Mouse (Mus musculus) kidney, postnatal 25 days (tissue): Measurements from ENCODE around the gene Plxna1.

Experiments used
- DNase-seq, 2 experiments: peaks; one replicate each; pipeline ENCODE4 v3.0.0; 2021; ENCODE audit warnings: mixed read lengths in 2 of 2

Plxna1 gene

DNA sequence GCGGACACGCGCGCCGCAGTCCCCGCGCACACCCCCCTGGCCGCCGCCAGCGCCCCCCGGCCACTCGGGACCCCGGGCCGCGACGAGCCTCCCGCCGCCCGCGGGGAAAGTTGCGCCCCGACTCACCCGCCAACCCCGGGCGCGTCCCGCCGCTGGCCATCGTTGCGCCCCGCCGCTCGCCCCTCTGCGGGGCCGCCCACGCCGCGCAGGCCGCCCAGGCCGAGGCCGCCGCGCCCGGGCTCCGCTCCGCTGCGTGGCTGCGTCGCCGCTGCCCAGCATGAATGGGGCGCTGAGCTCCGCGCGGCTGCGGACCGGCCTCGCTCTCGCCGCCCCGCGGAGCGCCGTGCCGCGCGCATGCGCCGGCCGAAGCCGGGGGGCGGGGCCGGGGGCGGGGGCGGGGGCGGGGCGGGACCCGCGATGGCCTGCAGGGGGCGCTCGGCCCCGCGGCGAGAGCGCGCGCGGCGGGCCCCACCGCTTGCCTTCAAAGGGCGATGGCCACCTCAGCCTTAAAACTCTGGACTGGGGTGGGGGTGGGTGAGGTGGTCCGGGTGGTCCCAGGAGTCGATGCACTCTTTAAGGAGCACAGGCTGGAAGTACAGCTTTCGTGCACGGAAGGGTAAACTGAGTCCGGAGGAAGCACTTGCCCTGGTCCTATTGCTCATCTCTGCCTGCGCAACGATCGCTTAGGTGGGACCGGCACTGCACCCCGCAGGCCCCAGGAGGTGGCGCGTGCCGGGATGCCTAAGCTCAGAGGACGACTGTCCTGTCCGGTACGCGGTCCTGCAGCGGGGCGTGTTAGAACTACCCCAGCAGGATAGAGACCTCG lies at the start of gene Plxna1:
TSS of gene Plxna1 (minus strand) at position 340 of the 826 bp plus-strand sequence.
- peak; percentile 53 to 77 for DNase-seq

DNA sequence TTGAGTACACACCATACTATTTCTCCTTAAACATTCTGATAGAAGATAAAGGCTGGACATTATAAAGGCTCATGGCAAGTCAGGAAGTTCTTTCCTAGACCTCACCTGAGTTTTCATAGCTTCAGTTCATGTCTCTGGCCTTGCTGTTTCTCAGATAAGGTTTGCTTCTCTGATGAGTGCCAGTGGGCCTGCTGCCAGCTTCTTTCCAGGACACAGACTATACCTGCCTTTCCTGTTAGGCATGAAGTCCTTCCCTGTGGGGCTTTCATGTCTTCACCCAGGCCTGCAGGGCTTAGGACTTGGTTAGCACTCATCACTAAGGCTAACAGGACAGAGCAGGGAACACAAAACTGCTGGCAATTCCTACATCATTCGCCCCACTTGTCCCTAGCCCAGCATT lies 46.6 kb upstream of the Plxna1 start:
- DNase-seq, result no peak

DNA sequence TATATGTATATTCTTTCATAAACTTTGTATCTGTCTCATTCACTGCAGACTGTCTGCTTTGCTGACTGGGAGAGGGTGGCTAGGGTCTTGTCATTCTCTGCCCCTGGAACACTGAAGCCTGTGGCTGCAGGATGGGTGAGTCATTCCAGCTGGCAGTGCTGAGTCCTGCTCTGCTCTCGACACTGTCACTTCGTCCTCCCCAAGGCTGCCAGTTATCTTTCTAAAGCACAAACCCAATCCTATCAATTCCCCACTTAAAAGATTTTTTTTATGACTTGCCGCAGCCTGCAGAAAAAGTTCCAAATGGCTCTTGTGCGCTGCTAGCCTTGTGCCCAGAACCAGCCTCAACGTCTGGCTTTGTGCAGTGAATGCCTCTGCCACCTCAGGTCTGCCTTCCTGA lies 45.8 kb upstream of the Plxna1 start:
- DNase-seq, result no peak

DNA sequence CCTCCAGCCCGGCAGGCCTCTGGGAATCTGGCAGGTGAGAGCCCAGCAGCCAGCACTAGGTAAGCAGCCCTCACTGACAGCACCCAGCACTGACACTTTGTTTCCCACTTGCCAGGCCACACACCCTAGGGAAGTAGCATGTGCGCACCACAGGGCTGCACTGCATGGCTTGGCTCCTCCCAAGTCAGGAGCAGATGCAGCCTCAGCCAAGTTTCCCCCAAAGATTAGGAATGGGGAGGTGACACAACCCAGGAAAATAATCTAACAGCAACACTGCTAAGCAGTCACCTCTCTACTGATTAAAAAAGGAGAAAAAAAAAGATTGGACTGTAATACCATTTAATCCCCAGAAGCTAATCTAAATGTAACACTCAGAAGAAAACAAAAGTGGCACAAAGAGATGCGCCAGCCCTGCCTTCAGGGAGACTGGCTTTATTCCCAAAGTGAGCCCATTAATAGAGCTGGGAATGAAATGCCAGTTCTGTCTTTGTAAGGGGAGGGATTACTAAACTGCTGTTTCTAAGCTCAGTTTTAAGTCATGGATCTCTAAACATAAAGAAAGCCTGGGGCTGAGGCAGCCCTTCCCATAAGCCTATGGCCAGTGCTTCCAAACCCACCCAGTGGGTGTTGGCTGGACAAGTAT lies 44.9 kb upstream of the Plxna1 start:
- no peak for DNase-seq

DNA sequence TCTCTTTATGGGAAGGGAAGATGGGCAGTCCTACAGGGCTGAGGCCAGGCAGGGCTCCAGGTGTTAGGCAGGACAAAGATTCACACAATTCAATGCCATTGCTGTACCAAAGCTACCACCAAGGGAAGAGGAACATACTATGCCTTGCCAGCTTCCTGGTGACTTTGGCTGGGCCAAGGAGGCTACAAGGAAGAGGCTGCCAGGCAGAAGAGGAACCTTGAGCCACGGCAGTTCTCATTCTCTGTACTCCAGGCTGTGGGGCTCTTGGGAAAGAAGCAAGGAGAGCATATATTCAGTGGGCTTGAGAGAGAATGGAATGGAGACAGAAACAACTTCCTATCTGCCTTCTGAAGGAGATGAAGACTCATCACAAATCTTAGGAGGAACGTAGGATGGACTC lies 42.5 kb upstream of the Plxna1 start:
- DNase-seq, result no peak

DNA sequence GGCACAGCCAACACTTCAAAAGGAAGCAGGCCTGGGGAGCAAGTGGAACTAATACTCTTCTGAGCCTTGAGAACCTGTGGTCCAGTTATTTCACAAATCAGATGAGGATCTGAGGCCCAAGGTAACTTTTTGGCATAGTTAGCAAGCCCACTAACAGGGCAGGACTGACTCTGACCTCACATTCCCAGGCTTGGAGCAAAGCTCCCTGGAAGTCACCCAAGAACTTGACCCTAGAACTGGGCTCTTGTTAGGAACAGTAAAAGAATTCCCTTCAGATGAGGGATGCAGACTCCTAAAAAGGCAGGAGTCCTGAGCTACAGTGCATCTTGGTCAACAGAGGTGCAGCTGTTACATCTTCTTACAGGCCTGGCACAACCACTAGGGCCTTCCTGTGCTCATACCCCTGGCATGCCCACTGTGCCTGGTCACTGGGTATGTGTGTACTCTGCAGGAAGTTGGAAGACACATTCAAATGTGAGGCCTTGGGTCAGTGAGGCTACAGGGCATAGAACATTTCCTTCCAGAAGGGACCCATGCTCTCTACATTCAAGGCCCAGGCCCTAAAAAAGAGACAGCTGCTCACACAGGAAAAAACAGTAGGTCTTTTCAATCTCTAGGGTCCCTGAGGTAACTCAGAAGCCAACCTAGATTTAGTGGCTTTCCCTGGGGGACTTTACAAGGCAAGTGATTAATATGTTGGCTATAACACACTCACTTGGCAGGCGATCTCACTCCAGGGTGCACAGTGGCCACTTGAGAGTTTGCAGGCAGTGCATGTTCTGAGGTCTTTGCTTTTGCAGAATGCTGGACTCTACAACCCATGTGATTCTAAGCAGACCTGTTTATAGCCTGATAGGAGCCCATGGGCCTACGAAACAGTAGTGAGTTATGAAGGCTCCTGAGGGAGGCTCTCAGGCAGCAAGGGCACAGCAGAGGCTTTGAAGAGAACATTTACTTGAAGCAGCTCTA lies 41.1 kb upstream of the Plxna1 start:
- peak; percentile 37 to 53 for DNase-seq

DNA sequence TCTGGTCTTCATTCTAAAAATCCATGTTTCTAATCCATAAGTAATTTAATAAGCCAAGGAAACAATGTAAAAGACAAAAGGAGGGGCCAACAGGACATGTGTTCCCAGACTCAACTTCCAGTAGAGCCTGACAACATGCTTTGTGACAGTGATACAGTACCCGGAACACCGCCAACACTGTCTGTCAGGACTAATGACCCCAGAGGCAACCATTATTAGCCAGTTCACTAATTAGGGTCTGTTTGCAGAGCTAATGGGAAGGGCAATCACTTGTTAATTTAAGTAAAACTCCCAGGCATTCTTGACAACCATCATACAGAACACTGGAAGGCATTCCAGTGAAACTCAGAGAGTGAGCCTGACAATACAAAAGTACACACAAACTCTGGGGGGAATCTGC lies 40.0 kb upstream of the Plxna1 start:
- no peak for DNase-seq

DNA sequence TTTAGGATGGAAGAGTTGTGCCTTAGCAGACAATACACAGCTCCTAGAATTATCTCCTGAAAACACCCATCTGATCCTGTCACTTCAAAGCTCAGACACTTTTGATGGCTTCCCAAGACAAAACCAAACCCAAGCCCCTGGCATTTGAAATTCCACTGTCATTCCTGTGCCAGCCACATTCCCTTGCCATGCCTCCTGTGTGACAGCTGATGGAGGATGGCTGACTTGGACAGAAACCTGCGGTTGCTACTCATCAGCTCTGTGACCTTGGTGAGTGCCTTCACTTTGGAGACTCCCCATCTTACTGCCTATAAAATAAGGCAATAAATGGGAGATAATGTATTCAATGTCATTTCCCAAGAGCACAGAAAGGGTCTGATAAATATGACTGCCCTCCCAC lies 37.1 kb upstream of the Plxna1 start:
- DNase-seq, result no peak

DNA sequence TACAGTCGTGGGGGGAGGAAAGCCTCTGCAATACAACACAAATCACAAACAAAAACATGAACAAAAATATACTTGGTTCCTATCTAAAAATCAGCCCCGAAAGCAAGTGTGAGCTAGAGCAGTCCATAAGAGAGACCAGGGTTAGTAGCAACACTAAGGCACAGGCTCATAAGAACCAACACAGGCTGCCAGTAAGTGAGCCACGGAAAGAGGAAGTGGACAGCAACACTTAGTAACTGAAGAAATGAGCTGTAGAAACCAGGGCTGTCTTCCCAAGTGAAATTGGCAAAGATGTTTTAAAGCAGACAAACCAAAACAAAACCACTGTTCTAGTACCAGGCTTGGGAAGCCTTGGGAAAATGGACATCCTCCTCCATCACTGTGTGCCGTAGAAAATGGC lies 35.5 kb upstream of the Plxna1 start:
- no peak for DNase-seq

DNA sequence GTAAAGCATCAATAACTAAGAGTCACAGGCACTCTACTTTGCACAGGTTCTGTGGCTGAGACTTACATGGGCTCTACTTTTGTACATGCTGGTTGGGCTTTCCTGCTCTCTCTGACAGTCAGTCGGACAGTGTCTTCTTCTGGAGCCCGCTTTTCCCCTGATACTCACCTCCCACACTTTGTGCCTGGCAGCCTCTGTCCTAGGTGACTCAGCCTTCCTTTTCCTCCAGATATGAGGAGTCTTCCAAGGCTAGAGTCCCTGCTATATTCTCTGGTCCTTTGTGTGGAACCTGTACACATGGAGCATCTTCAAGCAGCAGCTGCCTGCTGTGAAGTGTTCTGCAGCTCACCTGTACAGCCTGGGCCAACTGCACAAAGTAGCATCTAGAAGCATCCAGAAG lies 31.4 kb upstream of the Plxna1 start:
- no peak for DNase-seq

DNA sequence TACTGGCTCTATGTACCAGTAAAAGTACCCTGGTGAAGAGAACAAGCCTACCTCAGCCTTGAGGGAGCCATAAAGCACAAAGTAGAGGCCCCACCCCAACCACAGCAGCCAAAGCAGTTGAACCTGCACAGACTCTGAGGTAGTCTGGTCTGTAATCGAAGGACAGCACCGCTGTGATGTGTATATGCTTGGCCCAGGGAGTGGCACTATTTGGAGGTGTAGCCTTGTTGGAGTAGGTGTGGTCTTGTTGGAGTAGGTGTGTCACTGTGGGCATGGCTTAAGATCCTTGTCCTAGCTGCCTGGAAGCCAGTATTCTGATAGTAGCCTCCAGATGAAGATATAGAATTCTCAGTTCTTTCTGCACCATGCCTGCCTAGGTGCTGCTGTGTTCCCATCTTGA lies 29.8 kb upstream of the Plxna1 start:
- no peak for DNase-seq

DNA sequence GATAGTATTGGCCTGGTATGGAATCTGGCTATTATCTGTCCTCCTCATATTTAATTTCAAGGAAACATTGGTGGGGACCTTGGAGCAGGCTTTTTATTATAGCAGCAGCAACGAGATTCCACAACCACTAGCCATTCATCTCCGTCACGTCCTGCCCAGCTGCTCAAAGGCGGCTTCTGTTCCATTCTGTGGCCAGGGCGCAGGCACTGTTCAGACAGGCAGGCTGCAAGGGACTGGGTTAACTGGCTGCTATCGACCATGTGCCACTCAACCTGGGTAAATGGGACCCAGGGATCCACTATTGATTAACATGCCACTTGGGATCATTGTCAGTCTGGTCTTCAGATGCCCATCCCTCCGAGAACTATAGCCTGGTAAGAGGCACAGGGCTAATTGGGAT lies 27.4 kb upstream of the Plxna1 start:
- no peak for DNase-seq

DNA sequence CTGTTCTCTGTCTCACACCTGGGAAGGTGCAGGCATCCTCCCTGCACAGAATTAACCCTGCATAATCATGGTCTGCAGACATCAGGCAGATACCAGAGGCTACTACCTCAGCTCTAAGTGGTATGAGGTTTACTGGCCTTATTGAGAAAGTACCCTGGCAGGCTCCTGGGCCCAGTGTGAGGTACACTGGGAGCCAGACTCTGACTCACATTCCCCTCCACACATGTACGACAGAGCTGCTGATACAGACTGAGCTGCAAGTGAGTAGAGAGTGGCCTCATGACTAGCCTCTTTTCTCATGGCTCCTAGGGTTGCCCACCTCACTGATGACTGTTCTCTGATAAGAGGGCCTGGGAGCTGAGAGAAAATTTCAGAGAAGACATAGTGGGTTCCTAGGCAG lies 24.5 kb upstream of the Plxna1 start:
- no peak for DNase-seq

DNA sequence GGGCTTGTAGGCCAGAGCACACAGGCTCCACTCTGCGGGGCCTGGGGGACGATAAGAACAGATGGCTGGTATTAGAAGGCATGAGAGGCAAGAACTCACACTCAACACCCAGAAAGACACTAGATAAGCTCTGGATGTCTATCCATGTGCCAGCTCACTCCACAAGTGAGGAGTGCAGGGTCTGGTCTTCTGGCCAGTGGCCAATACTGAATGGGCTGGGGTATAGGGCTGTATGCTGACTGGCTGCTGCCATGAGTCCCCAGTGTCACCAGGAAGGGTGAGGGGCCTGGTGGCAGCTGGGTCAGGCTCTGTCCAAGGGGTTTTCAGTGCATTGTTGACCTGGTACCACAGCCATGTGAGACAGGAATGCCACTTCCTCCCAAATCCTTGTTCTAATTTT lies 22.3 kb upstream of the Plxna1 start:
- no peak for DNase-seq

DNA sequence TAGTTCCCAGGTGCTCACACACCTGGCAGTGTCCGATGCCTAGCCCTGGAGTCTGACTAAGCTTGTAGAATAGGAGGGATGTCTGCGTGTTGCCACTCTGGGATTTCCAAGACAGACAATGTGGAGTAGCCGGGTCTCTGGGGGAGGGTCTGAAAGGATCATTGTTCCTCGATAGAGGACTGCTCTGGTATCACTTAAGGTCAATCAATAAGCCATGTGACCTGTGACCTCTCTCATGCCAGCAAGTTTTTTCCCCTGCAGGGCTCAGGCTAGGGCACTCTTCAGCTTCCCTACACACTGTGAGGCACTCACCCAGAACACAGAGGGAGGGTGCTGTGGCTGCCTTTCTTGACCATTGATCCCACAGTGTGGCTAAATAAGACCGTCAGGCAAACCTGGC lies 19.4 kb upstream of the Plxna1 start:
- no peak for DNase-seq

DNA sequence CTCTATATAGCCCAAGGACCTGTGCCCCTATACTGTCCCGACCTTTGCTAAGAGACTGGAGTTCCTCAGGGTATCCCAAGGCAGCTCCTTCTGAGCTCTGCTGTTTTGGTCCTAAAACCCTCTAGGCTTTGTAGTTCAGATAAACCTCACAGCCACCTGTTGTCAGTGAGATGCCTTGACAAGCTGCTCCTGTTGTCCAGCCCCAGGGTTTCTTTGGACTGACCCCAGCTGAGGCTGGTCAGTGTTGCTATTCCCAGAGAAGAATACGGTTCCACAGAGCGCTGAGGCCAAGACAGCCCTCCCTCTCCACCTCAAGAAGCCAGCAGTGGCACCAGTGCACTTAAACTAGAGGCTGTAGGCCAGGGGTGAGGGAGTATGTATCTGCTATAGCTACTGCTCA lies 18.8 kb upstream of the Plxna1 start:
- DNase-seq, result no peak

DNA sequence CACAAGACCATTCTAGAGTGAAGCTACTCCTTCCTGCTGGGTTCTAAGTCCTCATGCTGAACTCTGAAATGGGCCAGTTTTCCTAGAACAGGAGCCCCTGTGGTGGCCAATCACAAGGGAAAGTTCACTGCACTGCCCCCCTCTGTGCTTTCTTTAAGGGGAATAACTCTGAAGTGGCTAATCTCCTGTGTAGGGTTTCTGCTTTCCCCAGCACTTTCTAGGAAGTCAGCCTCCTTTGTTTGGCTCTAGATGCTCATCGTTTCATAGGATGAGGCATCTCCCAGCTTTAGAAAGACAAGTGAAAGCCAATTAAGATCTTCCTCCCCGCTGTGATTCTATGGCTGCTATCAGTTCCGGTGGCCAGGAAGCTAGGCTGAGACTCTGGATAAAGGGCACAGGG lies 18.3 kb upstream of the Plxna1 start:
- no peak for DNase-seq

DNA sequence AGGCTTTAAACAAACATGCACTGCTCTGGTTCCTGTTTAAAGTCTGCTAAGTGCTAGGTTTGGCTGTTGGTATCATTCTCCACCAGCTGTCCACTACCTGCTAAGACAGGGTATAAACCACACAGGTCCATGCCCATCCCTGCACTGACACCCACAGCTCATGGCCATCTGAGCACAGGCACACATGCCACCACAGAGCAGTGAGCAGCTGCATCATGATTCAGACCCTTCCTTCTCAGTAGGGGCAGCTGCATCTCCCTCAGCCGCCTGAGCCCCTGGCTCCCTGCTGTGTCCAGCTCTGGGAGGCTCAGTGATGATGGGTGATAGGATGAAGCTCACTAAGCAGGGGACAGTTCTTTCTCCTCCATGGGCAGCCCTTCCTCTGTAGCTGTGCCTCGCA lies 15.8 kb upstream of the Plxna1 start:
- DNase-seq, result no peak

DNA sequence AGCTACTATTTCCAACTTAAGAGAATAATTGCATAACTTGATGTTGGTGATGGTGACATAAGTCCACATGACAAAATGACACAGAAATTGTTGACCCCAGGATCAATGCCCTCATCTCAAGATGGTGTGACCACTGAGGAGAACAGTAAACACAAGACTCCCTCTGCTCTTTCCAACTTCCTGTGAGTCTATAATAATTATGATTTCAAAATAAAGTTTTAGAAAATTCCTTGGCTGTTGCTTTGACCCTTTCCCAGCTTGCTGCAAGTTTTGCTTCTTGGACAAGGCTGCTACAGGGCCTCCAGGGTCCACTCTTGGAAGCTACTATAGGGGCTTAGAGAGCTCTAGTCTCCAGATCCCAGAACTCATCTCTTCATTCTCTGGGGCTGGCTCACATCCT lies 6.4 kb upstream of the Plxna1 start:
- DNase-seq, result no peak

DNA sequence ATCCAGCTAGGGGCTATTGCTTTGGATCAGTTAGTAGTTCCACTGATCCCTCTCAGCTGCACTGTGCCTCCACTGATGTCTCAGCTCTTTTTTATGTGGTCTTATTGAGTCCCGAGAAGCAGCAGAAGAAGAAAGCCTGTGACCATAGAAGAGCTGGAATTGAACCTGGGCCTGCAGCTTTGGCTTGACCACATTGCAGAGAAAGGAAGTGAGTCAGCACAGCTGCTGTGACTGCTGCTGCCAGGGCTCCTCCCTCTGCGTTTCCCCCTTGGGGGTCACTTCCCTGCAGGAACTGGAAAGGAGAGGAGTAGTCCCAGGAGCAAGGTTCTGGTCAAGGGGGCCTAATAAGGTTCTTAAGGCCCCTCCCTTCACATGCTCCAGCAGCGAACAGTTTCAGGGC lies 1.9 kb upstream of the Plxna1 start:
- no peak for DNase-seq

DNA sequence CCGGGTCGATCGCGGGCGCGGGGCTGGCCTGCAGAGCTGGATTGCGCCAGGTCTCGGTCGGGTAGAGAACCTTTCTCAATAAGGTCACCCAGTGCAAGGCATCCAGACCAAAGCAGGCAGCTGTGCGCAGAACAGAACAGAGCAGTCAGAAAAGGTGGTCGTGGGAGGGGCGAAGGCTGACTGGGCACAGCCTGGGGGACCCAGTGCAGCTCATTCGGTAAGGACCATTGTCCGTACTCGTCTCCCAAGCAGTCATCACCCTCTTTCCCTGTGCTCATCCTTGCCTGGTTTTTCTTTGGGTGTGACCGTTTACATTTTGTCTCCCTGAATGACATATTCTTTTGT lies 659 bp upstream of the Plxna1 start:
- DNase-seq, result no peak

DNA sequence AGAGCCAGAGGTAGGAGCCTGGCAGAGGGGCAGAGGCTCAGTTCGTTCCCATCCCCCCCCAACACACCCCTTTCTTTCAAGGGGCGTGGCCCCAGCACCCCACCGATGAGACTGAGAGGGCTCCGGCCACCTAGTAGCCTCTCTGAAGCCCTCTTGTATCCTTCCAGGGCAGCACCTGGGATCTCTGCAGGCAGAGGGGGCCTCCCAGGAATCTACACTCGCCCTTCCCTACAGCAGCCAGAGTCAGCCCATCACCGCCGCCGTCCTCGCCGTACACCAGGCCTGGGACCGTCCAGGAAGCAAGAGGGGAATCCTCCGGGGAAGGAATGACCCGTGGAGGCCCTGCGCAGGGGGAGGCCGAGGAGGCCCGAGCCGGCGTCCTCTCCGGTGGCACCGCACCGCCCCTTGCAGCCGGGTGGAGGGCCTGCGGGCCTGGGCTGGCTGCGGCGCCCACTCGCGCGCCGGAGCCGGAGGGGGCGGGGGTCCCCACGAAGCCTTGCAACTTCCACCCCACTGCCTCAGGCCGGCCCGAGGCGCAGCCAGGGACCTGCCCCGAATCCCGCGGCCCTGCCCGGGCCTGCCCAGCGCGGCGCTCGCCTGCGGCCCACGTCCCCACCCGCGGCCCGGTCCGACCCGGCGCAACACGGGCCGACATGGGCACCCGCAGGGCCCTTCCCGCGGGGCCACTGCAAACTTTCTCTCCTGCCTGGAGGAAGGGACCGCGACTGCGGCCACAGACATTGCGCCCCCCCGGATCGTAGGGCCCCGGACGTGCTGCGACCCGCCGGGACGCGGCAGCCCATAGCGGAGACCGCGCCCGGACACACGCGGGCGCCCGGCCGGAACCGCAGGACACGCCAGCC lies 771 bp downstream of the Plxna1 start:
- peak; percentile 55 to 74 for DNase-seq
